Mouse (Mus musculus) bone marrow, adult 2 months (tissue): ENCODE results near the gene Ttc7b.

ENCODE experiments used
- CTCF ChIP-seq: fragments of 200-500 bp; IDR thresholded peaks from 2 replicates; pipeline ENCODE4 v1.5.1; 2011; ENCODE audit warnings: low read length, control low read depth; ENCODE audit not compliant: control insufficient read depth, insufficient read depth
- POLR2A ChIP-seq: fragments of 200-500 bp; IDR thresholded peaks from 2 replicates; pipeline ENCODE4 v1.6.1; 2011; ENCODE audit warnings: low read depth, mild to moderate bottlenecking, control low read depth, low read length, borderline replicate concordance; ENCODE audit not compliant: control insufficient read depth

- TF ChIP-seq CTCF (no peak), POLR2A (no peak)
Observed at GRCm38 (mm10) chr12:100313785-100314375, 206.7 kb downstream of the Ttc7b start.
